Mouse (Mus musculus) spleen, adult 2 months (tissue): Measurements from ENCODE around the gene Olfr1350. TPM values are rescaled to one million over a fixed set of nuclear protein-coding genes. Genes with fewer than 3 reads are reported as not detected.

Experiments
- DNase-seq, 2 experiments: peaks; one replicate each; pipeline versions ENCODE4 v3.0.0 to v3.0.0-alpha.2; 2012 to 2021; ENCODE audit warnings: low spot score in 2 of 2, low read depth in 1 of 2
- H3K27ac ChIP-seq: fragments of 200-500 bp; 2 replicates; pipeline ENCODE4 v1.5.1; 2012; ENCODE audit warnings: low read length, inconsistent platforms; ENCODE audit not compliant: insufficient read depth
- H3K27me3 ChIP-seq: fragments of 200-500 bp; 2 replicates; pipeline ENCODE4 v1.6.1; 2012; ENCODE audit warnings: mild to moderate bottlenecking, moderate library complexity, low read length, inconsistent platforms; ENCODE audit not compliant: control insufficient read depth, insufficient read depth
- H3K36me3 ChIP-seq: fragments of 200-500 bp; 2 replicates; pipeline ENCODE4 v1.6.1; 2012; ENCODE audit warnings: mild to moderate bottlenecking, low read length, inconsistent platforms; ENCODE audit not compliant: control insufficient read depth, insufficient read depth
- H3K4me1 ChIP-seq: fragments of 200-500 bp; 2 replicates; pipeline ENCODE4 v1.6.1; 2011; ENCODE audit warnings: inconsistent platforms; ENCODE audit not compliant: control insufficient read depth, insufficient read depth, insufficient read length
- H3K4me3 ChIP-seq: fragments of 200-500 bp; 2 replicates; pipeline ENCODE4 v1.5.1; 2011; ENCODE audit warnings: mild to moderate bottlenecking, inconsistent platforms; ENCODE audit not compliant: insufficient read depth, insufficient read length; ENCODE audit errors: extremely low read depth
- CTCF ChIP-seq: fragments of 200-500 bp; IDR thresholded peaks from 2 replicates; pipeline ENCODE4 v1.5.1; 2011; ENCODE audit warnings: mild to moderate bottlenecking, inconsistent platforms; ENCODE audit not compliant: insufficient read depth, insufficient read length, insufficient replicate concordance; ENCODE audit errors: extremely low read depth
- POLR2A ChIP-seq: fragments of 200-500 bp; IDR thresholded peaks from 2 replicates; pipeline ENCODE4 v1.6.1; 2011; ENCODE audit warnings: low read depth, low read length, inconsistent platforms
- WGBS: fragments of 180-500 bp; shearing (Covaris S2); methylation state at CpG from one replicate; pipeline ENCODE4 v1.1.7; 2018; 5-methylcytosine and 5-hydroxymethylcytosine counted together
- polyA plus RNA-seq: library from polyadenylated mRNA; depleted of rRNA; stranded (reverse); fragments of >200 nt; gene quantifications from 2 replicates; pipeline ENCODE4 v1.2.3, GENCODE M21; 2012; rRNA removed

The Olfr1350 gene
- polyA plus RNA-seq, 1 experiment: not detected

- no peak overlapping the region for H3K4me3 ChIP-seq
- no peak for TF ChIP-seq POLR2A
- TF ChIP-seq CTCF: no peak
- WGBS: 88% methylated on average over 9 of the region's 9 CpGs
- no peak overlapping the region for H3K27ac ChIP-seq
- H3K4me1 ChIP-seq: no peaks in the 10 kb centered on the region
- no peak for DNase-seq
- no peaks in the 10 kb centered on the region for H3K36me3 ChIP-seq
- no peaks in the 10 kb centered on the region for H3K27me3 ChIP-seq
These were observed 38.7 kb downstream of the Olfr1350 start for GRCm38 (mm10) chr7:6603331-6603730.

Other genes starting within 250 kb of the Olfr1350 start
- gene Zfp583, start 233.6 kb upstream of the Olfr1350 start, polyA plus RNA-seq: 0.56 and 0.77 TPM in 2 replicates
- gene Gm3854, start 221.1 kb upstream of the Olfr1350 start, polyA plus RNA-seq: 0.02 and 0.08 TPM in 2 replicates
- 0.13 and 0.29 TPM in 2 replicates for gene Zfp78, start 201.6 kb upstream of the Olfr1350 start, polyA plus RNA-seq
- 1.3 and 1.4 TPM in 2 replicates for gene Zfp28, start 181.5 kb upstream of the Olfr1350 start, polyA plus RNA-seq
- not detected in 2 replicates for gene Smim17, start 166.1 kb upstream of the Olfr1350 start, polyA plus RNA-seq
- not detected in 2 replicates for gene Gm20715, start 154.6 kb upstream of the Olfr1350 start, polyA plus RNA-seq
- not detected in 2 replicates for gene Olfr1344, start 126.2 kb upstream of the Olfr1350 start, polyA plus RNA-seq
- gene Olfr1336, start 108.7 kb upstream of the Olfr1350 start, polyA plus RNA-seq: not detected in 2 replicates
- gene Olfr1346, start 97.7 kb upstream of the Olfr1350 start, polyA plus RNA-seq: not detected in 2 replicates
- gene Olfr5, start 77.9 kb upstream of the Olfr1350 start, polyA plus RNA-seq: not detected in 2 replicates
- gene Olfr1347, start 65.1 kb upstream of the Olfr1350 start, polyA plus RNA-seq: not detected in 2 replicates
- not detected in 2 replicates for gene Olfr1348, start 56.1 kb upstream of the Olfr1350 start, polyA plus RNA-seq
- gene Olfr1349, start 41.9 kb upstream of the Olfr1350 start, polyA plus RNA-seq: not detected in 2 replicates
- 0.02 TPM in 2 replicates for gene Zim1, start 131.6 kb downstream of the Olfr1350 start, polyA plus RNA-seq
- gene Peg3, start 165.6 kb downstream of the Olfr1350 start, polyA plus RNA-seq: 0.58 and 0.64 TPM in 2 replicates
- not detected in 2 replicates for gene Usp29, start 165.7 kb downstream of the Olfr1350 start, polyA plus RNA-seq